Mouse (Mus musculus) cerebellum, postnatal 25 days (tissue): Measurements from ENCODE around the gene Wwc2.

Source experiments
- DNase-seq, 2 experiments: peaks; one replicate each; pipeline ENCODE4 v3.0.0; 2021; ENCODE audit warnings: mixed read lengths in 2 of 2

Wwc2 gene

GRCm38 (mm10) chr8:47990911-47991820 is at the start of gene Wwc2:
TSS of gene Wwc2 (minus strand) at chr8:47990924.
- peak; percentile 41 to 46 for DNase-seq

- DNase-seq, result no peak
These were observed 47.7 kb upstream of the Wwc2 start for GRCm38 (mm10) chr8:48038261-48038934.

- no peak for DNase-seq
These were observed 41.3 kb upstream of the Wwc2 start for GRCm38 (mm10) chr8:48032046-48032445.

- DNase-seq, result no peak
These were observed 39.9 kb upstream of the Wwc2 start for GRCm38 (mm10) chr8:48030667-48031066.

- no peak for DNase-seq
These were observed 36.1 kb upstream of the Wwc2 start for GRCm38 (mm10) chr8:48026796-48027195.

- no peak for DNase-seq
These were observed 32.5 kb upstream of the Wwc2 start for GRCm38 (mm10) chr8:48023206-48023605.

GRCm38 (mm10) chr8:48019737-48020136 is 29.0 kb upstream of the Wwc2 start:
- DNase-seq, result no peak

- peak; percentile 75 to 80 for DNase-seq
These were observed 25.8 kb upstream of the Wwc2 start for GRCm38 (mm10) chr8:48016538-48016937.

- DNase-seq, result no peak
These were observed 23.7 kb upstream of the Wwc2 start for GRCm38 (mm10) chr8:48014386-48014785.

GRCm38 (mm10) chr8:48013281-48013680 is 22.6 kb upstream of the Wwc2 start:
- no peak for DNase-seq

GRCm38 (mm10) chr8:48011871-48012270 is 21.1 kb upstream of the Wwc2 start:
- no peak for DNase-seq

- DNase-seq, result no peak
These were observed 20.3 kb upstream of the Wwc2 start for GRCm38 (mm10) chr8:48010977-48011376.

- no peak for DNase-seq
These were observed 18.7 kb upstream of the Wwc2 start for GRCm38 (mm10) chr8:48009399-48009798.

GRCm38 (mm10) chr8:48008936-48009335 is 18.2 kb upstream of the Wwc2 start:
- DNase-seq, result no peak

- no peak for DNase-seq
These were observed 16.1 kb upstream of the Wwc2 start for GRCm38 (mm10) chr8:48006869-48007268.

- DNase-seq, result no peak
These were observed 11.8 kb upstream of the Wwc2 start for GRCm38 (mm10) chr8:48002551-48002950.

- no peak for DNase-seq
These were observed 10.7 kb upstream of the Wwc2 start for GRCm38 (mm10) chr8:48001395-48001794.

- no peak for DNase-seq
These were observed 6.0 kb upstream of the Wwc2 start for GRCm38 (mm10) chr8:47996712-47997111.

- DNase-seq, result no peak
These were observed 5.4 kb upstream of the Wwc2 start for GRCm38 (mm10) chr8:47996126-47996525.

GRCm38 (mm10) chr8:47995391-47995790 is 4.7 kb upstream of the Wwc2 start:
- DNase-seq, result no peak

- DNase-seq, result no peak
These were observed 4.0 kb upstream of the Wwc2 start for GRCm38 (mm10) chr8:47994618-47995274.

- peak; percentile 85 to 93 for DNase-seq
These were observed 345 bp downstream of the Wwc2 start for GRCm38 (mm10) chr8:47990386-47990772.

GRCm38 (mm10) chr8:47989655-47990385 is 904 bp downstream of the Wwc2 start:
- no peak for DNase-seq
